Mouse (Mus musculus) brain, embryonic 14.5 days (tissue): Measurements from ENCODE around the gene Cpne4.

Source experiments
- CTCF ChIP-seq: fragments of 200-500 bp; IDR thresholded peaks from 2 replicates; pipeline ENCODE4 v1.5.1; 2012; ENCODE audit warnings: inconsistent platforms, mild to moderate bottlenecking, moderate library complexity, borderline replicate concordance; ENCODE audit not compliant: insufficient read depth, insufficient read length; ENCODE audit errors: extremely low read depth
- POLR2A ChIP-seq: fragments of 200-500 bp; IDR thresholded peaks from 2 replicates; pipeline ENCODE4 v1.6.1; 2012; ENCODE audit warnings: mild to moderate bottlenecking, inconsistent platforms, borderline replicate concordance; ENCODE audit not compliant: poor library complexity, insufficient read depth, insufficient read length, severe bottlenecking; ENCODE audit errors: extremely low read depth

- TF ChIP-seq POLR2A (no peak), CTCF (no peak)
Measured at GRCm38 (mm10) chr9:104594550-104594949, 47.5 kb downstream of the Cpne4 start.
